Mouse (Mus musculus) thymus, adult 2 months (tissue): ENCODE measurements at regions not wholly inside any gene's neighbourhood (a gene's known extent, or its start where the extent isn't known, plus 50 kb on each side); places are given as distances from the start of the nearest gene placed in this dataset.

Source experiments
- CTCF ChIP-seq: fragments of 200-500 bp; IDR thresholded peaks from 2 replicates; pipeline ENCODE4 v1.5.1; 2012; ENCODE audit warnings: mild to moderate bottlenecking, control low read depth, low read length, moderate library complexity, borderline replicate concordance; ENCODE audit not compliant: control insufficient read depth, poor library complexity, insufficient read depth; ENCODE audit errors: extremely low read depth
- POLR2A ChIP-seq: fragments of 200-500 bp; IDR thresholded peaks from 2 replicates; pipeline ENCODE4 v1.6.1; 2012; ENCODE audit warnings: mild to moderate bottlenecking, low read length, control low read depth, moderate library complexity; ENCODE audit not compliant: control insufficient read depth, poor library complexity, insufficient read depth; ENCODE audit errors: extremely low read depth

DNA sequence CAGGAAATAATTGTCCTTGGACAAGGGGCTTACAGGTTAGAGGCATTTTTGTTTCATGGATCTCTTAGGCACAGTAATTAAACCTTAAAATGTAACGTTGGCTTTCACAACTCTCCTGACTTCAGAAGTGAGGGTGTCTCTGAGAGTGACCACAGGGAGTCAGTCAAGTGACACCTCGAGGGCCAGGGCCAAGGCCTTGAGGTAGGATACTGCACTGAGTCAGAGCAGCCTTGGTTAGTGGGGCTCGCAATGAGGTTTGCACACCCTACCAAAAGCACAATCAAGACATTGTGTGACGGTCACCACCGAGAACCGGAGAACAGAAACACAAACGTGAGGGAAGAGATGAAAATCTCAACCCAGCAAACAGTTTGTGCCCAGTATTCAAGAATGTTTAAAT is 71.7 kb downstream of the Avpr1a start:
- TF ChIP-seq POLR2A (no peak), CTCF (no peak)
